Mouse (Mus musculus) kidney, embryonic 16.5 days (tissue): ENCODE measurements around the gene Zfp316. TPM values are rescaled to one million over a fixed set of nuclear protein-coding genes. Genes with fewer than 3 reads are reported as not detected.

Experiments
- polyA plus RNA-seq: library from polyadenylated mRNA; unstranded; fragments of >200 nt; fragmentation: Nextera tagmentation; extraction: Ambion mirVana; gene quantifications from 2 replicates; pipeline ENCODE4 v1.2.1, GENCODE M21; 2015

Zfp316 gene
- polyA plus RNA-seq, 1 experiment from 2014 or later = 2.3 TPM

Other genes with a start within 250 kb of the Zfp316 start
- 39.4 and 46.2 TPM in 2 replicates for gene Rnf216, start 157.0 kb downstream of the Zfp316 start, polyA plus RNA-seq
- not detected in 2 replicates for gene Olfr718-ps1, start 122.4 kb downstream of the Zfp316 start, polyA plus RNA-seq
- 11.6 and 14.4 TPM in 2 replicates for gene Rbak, start 89.2 kb downstream of the Zfp316 start, polyA plus RNA-seq
- not detected in 2 replicates for gene Spdye4b, start 89.0 kb downstream of the Zfp316 start, polyA plus RNA-seq
- not detected in 2 replicates for gene Spdye4a, start 43.1 kb downstream of the Zfp316 start, polyA plus RNA-seq
- gene Zfp12, start 34.9 kb downstream of the Zfp316 start, polyA plus RNA-seq = 16.3 and 19.7 TPM in 2 replicates
- gene Zfp853, start 23.6 kb upstream of the Zfp316 start, polyA plus RNA-seq = 0.05 TPM in 2 replicates
- 39.4 and 43.7 TPM in 2 replicates for gene E130309D02Rik, start 45.3 kb upstream of the Zfp316 start, polyA plus RNA-seq
- gene Zdhhc4, start 59.2 kb upstream of the Zfp316 start, polyA plus RNA-seq = 81.9 and 82.7 TPM in 2 replicates
- 0.05 and 0.07 TPM in 2 replicates for gene Grid2ip, start 87.3 kb upstream of the Zfp316 start, polyA plus RNA-seq
- 317 and 349 TPM in 2 replicates for gene Kdelr2, start 133.8 kb upstream of the Zfp316 start, polyA plus RNA-seq
- 8.9 and 9.0 TPM in 2 replicates for gene Daglb, start 194.6 kb upstream of the Zfp316 start, polyA plus RNA-seq